Comparison of ENCODE assay signal across 10 mouse cellular contexts in the genomic region with DNA sequence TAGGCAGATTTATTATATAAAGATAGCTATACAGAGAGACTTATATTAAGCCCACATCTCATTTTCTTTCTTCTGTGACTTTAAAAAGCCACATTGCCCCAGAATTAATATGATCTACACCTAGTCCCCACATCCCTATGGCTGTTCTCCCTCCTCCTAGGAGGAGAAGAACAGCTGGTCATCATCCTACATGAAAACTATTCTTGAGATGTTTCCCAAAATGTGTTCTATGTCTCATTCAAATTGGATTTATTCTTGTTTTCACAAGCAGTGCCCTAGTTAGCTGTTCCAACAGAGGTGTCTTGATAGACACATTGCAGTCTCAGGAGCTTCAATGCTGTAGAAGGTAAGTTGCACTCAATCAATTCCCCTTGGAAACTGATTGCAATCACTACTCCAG.
"Had no signal": no experiment of that assay in that cellular context is flagged by ENCODE, and none has a peak within 500 bp of the region (broad histone marks: within the 10 kb centered on the region; RNA-seq: fewer than 3 reads in every experiment).

No protein-coding gene starts in this region.

- DNase-seq: kidney, adult 18-20 months; kidney, adult 9 months; kidney, postnatal 14 days; kidney, postnatal 4 days; layer of hippocampus, postnatal 36 days; liver, postnatal 0 days; lung, embryonic 14.5 days; thymus, adult 2 months; thymus, postnatal 14 days; thymus, postnatal 4 days had no signal
